Mouse (Mus musculus): ENCODE data around the gene Mansc1.

Gene Mansc1

DNA sequence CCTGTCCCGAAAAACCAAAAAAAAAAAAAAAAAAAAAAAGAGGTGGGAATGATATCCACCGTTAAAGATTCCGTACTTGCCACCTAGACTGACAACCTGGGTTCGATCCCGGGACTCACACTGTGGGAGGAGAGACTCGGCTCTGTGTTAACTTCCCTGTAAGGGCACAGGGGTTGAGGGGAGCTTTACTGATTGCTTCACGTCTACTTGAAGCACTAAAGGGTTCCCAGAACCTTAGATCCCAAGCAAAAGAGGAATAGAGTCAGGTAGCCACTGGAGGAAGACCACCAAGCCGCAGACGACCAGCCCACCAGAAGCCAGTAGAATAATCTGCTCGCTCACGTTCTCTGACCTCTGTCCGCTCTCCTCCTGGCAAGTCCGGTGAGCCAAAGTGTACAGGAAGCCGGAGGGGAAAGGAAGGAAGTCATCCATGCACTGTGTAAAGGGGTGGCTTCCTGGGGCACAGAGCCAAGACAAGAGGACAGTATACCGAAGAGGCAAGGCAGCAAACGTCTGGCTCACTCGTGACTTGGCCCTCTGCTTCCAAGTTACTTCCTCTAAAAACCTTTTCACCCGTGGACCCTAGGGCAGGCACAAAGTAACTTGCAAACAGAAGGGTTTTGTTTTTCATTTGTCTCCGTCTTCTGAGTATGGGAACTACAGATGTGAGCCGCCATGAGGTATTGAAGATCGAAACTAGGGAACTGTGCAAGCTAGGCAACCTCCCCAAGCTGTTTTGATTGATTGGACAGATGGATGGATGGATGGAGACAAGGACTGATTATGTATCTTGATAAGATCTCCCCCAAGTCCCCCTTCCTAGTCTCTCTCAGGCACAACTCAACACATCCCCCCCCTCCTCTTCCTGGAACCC lies 37.5 kb downstream of the Mansc1 start:
- peak; percentile 86 for DNase-seq

DNA sequence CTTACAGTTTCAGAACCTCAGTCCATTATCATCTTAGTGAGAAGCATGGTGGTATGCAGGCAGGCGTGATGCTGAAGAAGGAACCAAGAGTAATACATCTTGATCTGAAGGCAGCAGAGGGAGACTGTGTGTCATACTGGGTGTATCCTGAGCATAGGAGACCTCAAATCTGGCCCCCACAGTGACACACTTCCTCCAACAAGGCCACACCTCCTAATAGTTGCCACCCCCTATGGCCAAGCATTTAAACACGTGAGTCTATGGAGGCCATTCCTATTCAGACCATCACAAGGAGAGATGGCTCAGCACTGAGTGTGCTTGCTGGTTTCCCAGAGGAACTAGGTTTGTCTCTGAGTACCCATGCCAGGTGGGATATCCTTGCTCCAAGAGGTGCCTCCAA lies 40.7 kb downstream of the Mansc1 start:
- DNase-seq = no peak

DNA sequence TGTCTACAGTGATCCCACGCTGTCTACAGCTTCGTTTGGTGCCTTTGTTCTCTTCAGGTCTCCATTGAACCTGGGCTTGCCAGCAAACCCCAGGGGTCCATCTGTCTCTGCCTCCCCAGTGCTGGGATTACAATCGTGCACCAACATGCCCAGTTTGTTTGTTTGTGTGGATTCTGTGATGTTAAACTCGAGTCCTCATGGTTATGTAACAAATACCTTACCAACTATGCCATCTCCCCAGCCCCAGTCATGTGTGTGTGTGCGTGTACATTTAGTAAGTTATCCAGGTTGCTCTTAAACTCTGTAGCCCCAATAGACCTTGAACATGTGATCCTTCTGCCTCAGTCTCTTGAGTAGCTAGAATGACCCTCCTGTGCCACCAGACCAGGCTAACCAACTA lies 46.0 kb downstream of the Mansc1 start:
- DNase-seq = no peak

DNA sequence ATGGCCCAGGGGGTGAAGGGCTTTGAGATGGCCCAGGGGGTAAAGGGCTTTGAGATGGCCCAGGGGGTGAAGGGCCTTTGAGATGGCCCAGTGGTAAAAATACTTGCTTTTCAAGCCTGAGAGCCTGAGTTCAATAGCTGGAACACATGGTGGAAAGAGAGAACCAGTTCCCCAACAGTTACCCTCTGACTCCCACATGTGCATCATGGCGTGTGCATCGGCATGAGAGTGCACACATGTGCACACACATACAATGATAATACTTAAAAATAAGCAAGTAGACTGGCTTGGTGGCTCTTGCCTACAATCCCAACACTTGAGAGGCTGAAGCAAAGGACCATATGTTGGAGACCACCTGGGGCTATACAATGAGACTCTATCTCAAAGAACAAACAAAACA lies 47.7 kb downstream of the Mansc1 start:
- no peak for DNase-seq

DNA sequence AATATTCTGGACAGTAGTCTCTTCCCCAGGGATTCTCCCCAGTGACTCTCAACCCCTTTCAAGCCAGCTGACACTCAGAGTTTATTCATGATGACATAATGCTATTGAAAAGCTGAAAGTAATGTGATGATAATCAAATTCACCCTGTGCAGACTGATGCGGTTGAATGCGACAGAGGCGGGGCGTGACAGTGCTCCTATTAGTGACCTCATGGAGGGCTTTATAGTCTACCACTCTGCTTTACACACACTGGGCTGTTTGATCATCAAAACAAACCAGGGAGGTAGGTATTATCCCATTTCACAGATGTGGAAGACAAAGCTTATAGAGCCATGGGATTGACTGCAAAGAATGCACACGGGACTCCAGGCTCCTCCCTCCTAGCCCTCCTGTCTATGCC lies 50.2 kb downstream of the Mansc1 start:
- no peak for DNase-seq

DNA sequence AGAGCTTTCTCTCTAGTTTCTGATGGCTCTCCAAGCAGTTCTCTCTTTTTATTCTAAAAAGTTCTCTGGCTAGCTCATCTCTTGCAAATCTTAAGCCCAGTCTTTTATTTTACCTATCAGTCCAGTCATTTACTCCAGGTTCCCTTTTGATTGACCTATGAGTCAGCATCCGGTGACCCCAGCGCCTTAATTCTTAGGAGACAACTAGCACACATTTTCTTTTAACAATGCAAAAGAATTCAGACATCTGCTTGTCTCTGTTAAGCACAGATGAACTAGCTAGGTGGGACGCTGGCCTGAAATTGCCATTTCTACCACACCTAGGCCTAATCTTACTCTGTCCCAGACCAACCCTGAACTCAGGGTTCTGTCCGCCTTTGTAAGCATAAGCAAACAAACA lies 52.8 kb downstream of the Mansc1 start:
- no peak for DNase-seq

DNA sequence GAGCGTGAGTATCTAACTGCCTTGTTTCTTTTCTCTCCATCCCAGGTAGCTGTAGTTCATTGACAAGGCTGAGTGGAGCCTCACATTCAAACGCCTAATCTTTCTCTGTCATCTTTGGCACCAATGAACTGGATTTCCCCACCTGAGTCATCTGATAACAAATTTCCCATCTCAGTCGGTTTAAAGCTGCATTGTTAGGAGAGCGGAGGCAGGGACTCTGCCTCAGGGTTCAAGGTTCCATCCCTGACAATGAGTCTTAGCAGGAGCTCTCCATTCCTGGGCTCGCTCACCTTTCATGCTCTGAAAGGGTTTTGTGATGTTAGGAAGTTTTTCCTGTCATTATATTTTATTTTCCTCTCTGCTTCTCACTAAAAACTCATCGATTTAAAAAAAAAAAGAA lies 54.2 kb downstream of the Mansc1 start:
- no peak for DNase-seq

DNA sequence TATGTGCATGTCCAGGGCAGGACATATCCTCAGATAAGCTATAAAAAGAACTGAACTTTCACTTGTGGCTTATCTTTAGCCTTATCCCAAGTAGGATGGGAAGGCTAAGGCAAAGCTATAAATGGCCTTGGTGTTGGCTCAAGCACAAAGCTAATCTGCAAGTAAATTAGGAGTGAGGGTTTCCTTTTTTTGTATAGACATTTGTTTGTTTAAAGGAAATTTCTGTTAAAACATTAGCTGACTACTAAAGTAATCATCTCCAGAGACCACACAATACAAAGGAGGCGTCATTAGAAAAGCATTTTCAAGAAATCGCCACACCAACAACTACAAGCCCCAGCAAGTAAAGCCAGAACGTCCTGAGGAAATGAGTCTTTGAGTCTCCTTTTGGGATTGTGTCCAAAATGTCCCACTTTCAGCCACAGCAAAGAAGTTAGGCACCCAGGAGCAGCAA lies 57.0 kb downstream of the Mansc1 start:
- no peak for DNase-seq

DNA sequence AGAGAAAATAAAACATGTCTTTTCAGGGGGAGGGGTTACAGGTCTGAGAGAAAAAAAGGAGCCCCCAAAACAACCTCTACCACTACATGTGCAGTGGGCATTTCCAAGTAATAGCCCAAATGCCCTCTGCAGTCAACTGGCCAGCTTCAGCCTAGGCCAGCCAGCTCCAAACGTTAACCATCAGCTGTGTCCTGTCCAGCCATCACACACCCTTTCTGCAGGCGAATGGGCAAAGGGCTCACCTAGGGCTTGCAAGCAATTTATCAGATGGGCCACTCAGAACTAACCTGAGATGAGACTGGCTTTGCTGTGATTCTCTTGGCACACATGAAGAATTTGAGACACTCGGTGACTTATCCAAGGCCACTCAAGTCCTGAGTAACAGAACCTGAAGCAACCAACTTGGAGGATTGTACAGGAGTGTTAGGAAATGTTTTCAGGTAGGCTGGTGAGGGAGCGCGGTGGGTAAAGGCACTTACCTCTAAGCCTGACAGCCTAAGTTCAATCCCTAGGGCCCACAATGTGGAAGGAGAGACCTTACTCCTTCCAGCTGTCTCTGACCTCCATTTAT lies 64.2 kb downstream of the Mansc1 start:
- no peak for DNase-seq

DNA sequence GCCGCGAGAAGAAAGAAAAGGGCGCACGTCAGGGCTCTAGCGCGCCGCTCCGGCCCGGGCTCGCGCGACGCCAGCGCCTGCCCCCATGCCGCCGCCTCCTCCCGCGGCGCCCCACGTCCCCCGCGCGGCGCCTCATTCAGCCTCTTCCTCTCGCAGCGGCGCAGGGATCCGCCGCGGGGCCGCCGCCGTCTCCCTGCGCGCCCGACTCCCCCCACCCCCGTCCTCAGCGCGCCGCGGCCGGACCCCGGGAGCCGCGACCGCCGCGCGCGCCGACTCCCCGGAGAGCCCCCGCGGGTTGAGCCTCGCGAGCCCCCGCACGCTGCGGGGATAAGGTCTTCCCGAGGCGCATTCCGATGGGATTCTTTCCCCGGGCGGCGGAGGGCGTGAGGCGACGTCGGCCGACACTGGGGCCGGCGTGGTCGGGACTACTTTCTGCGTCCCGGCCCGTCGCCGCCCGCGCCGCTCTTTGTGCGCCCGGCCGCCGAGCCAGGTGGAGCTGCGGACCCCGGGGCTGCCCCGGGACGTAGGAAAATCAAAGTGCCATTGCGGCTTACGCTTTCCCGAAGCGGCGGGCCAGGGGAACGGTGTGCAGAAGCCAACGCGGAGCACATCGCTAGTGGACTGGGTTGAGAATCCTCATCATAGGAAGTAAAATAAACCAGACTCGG lies 65.3 kb downstream of the Mansc1 start, which contains the start of gene Lrp6:
Lrp6 (minus strand) TSS at position 148 of the 668 bp plus-strand sequence.
- peak; percentile 93 for DNase-seq

DNA sequence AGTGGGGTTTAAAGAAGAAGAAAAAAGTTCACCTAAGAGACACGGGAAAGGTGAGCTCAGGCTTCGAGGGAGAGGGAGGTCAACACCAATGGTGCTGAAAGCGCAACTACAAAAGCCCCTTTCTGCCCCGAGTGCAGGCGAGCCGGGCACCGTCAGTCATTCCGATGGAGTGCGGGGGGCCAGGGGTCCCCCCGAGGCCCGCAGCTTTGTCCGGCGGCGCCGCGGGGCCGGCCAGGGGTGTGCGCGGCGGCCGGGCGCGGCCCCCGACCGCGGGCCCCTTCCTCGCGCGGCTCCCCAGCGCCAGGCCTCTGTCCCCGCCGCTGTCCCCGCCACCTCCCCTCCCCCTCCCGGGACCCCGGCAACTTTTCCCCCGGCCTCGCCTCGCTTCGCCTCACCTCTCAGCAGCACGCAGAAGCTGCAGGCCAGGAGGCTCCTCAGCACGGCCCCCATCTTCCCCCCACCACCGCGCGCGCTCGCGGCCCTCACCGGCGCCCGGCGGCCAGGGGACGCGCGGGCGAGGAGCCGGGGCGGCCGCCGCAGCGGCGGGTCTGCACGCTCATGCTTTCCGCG lies 66.0 kb downstream of the Mansc1 start:
- DNase-seq = no peak

DNA sequence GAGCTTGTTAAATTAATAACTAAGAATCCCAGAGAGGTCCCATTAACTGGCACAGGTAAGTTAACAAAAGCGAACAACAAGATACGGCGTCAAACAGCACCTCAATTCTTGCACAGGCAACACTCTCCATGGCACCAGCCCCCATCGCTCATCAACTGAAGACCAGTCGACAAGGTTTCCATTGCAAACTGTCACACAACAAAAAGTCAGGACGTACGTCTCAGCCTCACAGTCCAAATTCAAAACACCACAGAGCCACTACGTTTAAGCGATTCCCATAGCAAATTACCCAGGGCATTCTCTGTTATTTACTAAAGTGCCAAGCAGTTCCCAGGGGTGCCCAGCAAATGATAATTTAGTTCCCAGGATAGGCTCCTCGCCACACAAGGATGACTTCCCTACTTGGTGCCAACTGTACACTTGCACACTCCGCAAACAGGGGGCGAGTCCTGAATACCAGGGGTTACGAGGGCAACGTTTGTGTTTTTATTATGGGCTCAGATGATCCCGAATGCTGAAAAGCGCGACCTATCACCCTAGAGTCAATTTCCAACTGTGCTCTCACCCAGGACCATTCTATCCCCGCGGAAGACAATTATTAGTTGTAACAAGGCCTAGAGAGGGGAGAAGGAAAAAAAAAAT lies 66.6 kb downstream of the Mansc1 start:
- peak; percentile 32 for DNase-seq

DNA sequence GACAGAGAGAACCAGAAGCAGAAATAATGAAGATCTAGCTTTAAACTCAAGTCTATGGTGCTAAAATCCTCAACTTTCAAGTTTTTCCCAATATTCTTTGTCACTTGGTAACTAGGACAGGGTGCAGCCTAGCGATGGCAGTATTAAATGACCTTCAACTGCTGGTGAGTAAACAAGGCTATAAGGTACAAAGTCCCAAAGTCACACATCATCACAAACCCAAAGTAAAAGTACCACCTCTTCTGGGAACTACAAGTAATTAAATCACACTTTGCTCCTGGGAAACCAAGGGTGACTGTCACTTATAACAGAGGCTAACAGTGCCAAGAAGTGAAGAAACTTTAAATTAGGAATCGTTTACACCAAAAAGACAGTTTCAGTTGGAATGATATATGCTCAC lies 67.7 kb downstream of the Mansc1 start:
- DNase-seq = peak; percentile 31

DNA sequence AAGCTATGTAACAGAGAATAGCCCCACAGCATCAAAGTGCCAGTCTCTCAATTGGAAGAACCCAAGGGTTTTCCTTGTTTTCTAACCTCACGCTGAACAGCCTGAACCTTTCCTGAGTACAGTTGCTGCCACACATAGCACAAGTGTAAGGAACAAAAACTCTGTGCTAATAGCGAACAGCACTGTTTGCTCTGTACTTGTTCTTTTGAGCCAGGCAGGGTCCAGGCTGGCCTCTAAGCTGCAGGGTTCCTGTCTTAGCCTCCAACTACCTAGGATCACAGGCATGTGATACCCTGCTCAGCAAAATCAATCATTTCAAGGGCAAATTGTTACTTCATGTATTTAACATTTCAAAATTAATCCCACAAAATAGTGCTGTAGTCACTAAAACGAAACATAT lies 72.7 kb downstream of the Mansc1 start:
- DNase-seq = no peak

Data from kidney, postnatal 14 days (tissue).